Comparison of ENCODE assay signal across 8 mouse cellular contexts in the genomic region with DNA sequence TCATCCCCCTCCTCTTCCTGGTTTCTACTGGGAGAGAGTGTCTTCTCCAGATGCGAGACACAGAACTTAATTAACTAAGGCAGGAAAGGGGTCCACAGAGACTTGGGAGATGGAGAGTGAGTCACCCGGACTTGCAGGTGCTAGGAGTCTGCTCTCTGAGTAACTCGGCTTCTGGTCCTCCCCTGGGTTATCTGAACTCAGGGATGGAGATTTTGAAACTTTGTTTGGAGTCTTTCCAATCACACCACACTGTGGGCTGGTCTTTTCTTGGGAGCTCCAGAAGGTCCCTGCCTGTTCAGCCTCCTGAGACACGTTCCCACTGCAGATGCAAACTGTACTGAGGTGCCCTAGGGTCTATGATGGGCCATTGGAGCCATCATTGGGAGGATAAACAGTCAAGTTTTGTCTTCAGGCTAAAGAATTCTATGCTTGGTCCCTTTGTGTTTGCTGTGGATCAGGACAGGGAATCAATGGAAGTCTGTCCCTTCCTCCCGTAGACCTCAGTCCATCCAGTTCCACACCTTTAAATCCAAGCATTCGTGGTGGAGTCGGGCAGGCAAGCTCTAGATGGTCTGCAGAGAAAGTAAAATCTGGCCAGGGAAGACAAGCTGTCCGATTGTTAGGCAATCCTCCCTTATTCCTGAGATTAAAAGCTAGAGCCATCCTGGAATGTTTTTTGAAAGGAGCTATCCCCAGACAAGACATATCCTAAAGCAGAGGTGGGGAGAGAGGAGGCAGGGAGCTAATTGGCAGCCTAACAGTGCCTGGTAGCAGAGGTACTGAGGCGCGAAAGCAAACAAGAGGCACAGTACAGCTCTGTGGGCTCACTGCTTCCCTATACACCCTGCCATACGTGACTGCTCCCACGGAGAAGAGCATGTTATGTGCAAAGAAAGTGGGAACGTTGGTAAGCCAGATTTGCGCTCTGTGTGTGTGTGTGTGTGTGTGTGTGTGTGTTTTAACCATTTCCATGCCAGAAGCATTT. TPM values are rescaled to one million over a fixed set of nuclear protein-coding genes. Genes with fewer than 3 reads are reported as not detected.
A peak's percentile ranks its signal among the peaks of the same experiment; 100 is the strongest.
DNase-seq lines count a peak whose midpoint lies in the region; ATAC-seq and TF ChIP-seq lines count a peak whose summit lies in the region.

No protein-coding gene starts in this region.

- intact Hi-C loops in gastrocnemius, postnatal 36 days (cut with DNase I): no loop called here

- peak; percentile 14 to 61 for DNase-seq in left cerebral cortex, adult 18-20 months (ENCODE audit: low spot score in 2 of 2)
- no peak for DNase-seq in left cerebral cortex, adult 11 months (ENCODE audit: low spot score)
- DNase-seq in embryonic facial prominence, embryonic 14.5 days (ENCODE audit: low spot score): no peak
- DNase-seq in liver, postnatal 0 days: no peak
- no peak for DNase-seq in stomach, postnatal 0 days (ENCODE audit: low spot score)
- no peak for DNase-seq in ovary, postnatal 10 days (ENCODE audit: low spot score)
- no peak for DNase-seq in gastrocnemius, postnatal 36 days

- no peak overlapping the region for H3K27ac ChIP-seq in embryonic facial prominence, embryonic 14.5 days (replicated peaks; ENCODE audit: low read depth, low read length)
- no peak overlapping the region for H3K27ac ChIP-seq in hindbrain, embryonic 16.5 days (ENCODE audit: low read depth, low read length)
- H3K27ac ChIP-seq in liver, postnatal 0 days (ENCODE audit: low read depth): no peak overlapping the region
- H3K27ac ChIP-seq in stomach, postnatal 0 days (replicated peaks): no peak overlapping the region

- 0 out of 2 replicates have a peak, but pooled peaks cover 9% of the 10 kb centered on the region for H3K27me3 ChIP-seq in embryonic facial prominence, embryonic 14.5 days (replicated peaks; ENCODE audit: control insufficient read depth, insufficient read depth, low read length)
- peaks cover 7% of the 10 kb centered on the region for H3K27me3 ChIP-seq in hindbrain, embryonic 16.5 days (replicated peaks; ENCODE audit: control insufficient read depth, insufficient read depth, low read length)
- peaks cover 23% of the 10 kb centered on the region for H3K27me3 ChIP-seq in liver, postnatal 0 days (ENCODE audit: insufficient read depth, low read length)
- no peaks in the 10 kb centered on the region for H3K27me3 ChIP-seq in stomach, postnatal 0 days (ENCODE audit: control insufficient read depth, insufficient read depth, low read length)

- H3K4me3 ChIP-seq in embryonic facial prominence, embryonic 14.5 days (ENCODE audit: low read depth, low read length): peak overlapping the region; percentile 69
- H3K4me3 ChIP-seq in hindbrain, embryonic 16.5 days (ENCODE audit: low read length): peak overlapping the region; percentile 60
- H3K4me3 ChIP-seq in liver, postnatal 0 days (ENCODE audit: low read depth, low read length): peak overlapping the region; percentile 52
- H3K4me3 ChIP-seq in stomach, postnatal 0 days (ENCODE audit: low read depth, low read length): peak overlapping the region; percentile 57

- 16% methylated on average over 13 of the region's 14 CpGs for WGBS in embryonic facial prominence, embryonic 14.5 days
- 12% methylated on average over 14 of the region's 14 CpGs for WGBS in hindbrain, embryonic 16.5 days
- WGBS in liver, postnatal 0 days (ENCODE audit: insufficient replicate concordance): 25% methylated on average over 14 of the region's 14 CpGs
- 27% methylated on average over 14 of the region's 14 CpGs for WGBS in stomach, postnatal 0 days

- peak overlapping the region; percentile 97 for H3K4me2 ChIP-seq in embryonic facial prominence, embryonic 14.5 days (ENCODE audit: low read depth, low read length)
- peak overlapping the region; percentile 81 for H3K4me2 ChIP-seq in hindbrain, embryonic 16.5 days (ENCODE audit: low read length)
- H3K4me2 ChIP-seq in liver, postnatal 0 days (ENCODE audit: low read depth, low read length): peak overlapping the region; percentile 79
- H3K4me2 ChIP-seq in stomach, postnatal 0 days (replicated peaks; ENCODE audit: low read depth): peak overlapping the region; percentile 95

- no peak for TF ChIP-seq CTCF in liver, postnatal 0 days (IDR thresholded peaks at IDR 0.05; ENCODE audit: low read depth)
- no peak for TF ChIP-seq CTCF in stomach, postnatal 0 days (IDR thresholded peaks at IDR 0.05; ENCODE audit: low read depth)

- no peak for TF ChIP-seq EP300 in liver, postnatal 0 days (IDR thresholded peaks at IDR 0.05; ENCODE audit: low read depth)
- TF ChIP-seq EP300 in stomach, postnatal 0 days (optimal IDR thresholded peaks at IDR 0.05): no peak

- 0 out of 2 replicates have a peak, but pooled peaks cover 10% of the 10 kb centered on the region for H3K4me1 ChIP-seq in embryonic facial prominence, embryonic 14.5 days (ENCODE audit: control insufficient read depth, insufficient read depth, low read length)
- H3K4me1 ChIP-seq in hindbrain, embryonic 16.5 days (ENCODE audit: control insufficient read depth, insufficient read depth, low read depth, low read length): peaks cover 12% of the 10 kb centered on the region
- H3K4me1 ChIP-seq in liver, postnatal 0 days (ENCODE audit: insufficient read depth): 0 out of 2 replicates have a peak, but pooled peaks cover 6% of the 10 kb centered on the region
- H3K4me1 ChIP-seq in stomach, postnatal 0 days (replicated peaks; ENCODE audit: control insufficient read depth, insufficient read depth): 0 out of 2 replicates have a peak, but pooled peaks cover 2% of the 10 kb centered on the region

- peak overlapping the region; percentile 71 for H3K9ac ChIP-seq in embryonic facial prominence, embryonic 14.5 days (ENCODE audit: low read depth, low read length)
- peak overlapping the region; percentile 77 for H3K9ac ChIP-seq in hindbrain, embryonic 16.5 days (ENCODE audit: low read depth, low read length)
- H3K9ac ChIP-seq in liver, postnatal 0 days (replicated peaks): no peak overlapping the region; the same call in 1 of the 2 replicates
- H3K9ac ChIP-seq in stomach, postnatal 0 days (ENCODE audit: low read length): no peak overlapping the region; the same call in none of the 2 replicates

- no peaks in the 10 kb centered on the region for H3K36me3 ChIP-seq in embryonic facial prominence, embryonic 14.5 days (ENCODE audit: control insufficient read depth, insufficient read depth, low read length)
- H3K36me3 ChIP-seq in hindbrain, embryonic 16.5 days (ENCODE audit: control insufficient read depth, insufficient read depth, low read length): no peaks in the 10 kb centered on the region
- no peaks in the 10 kb centered on the region for H3K36me3 ChIP-seq in liver, postnatal 0 days (replicated peaks; ENCODE audit: insufficient read depth, low read length)
- H3K36me3 ChIP-seq in stomach, postnatal 0 days (ENCODE audit: control insufficient read depth, insufficient read depth, low read length): no peaks in the 10 kb centered on the region

- H3K9me3 ChIP-seq in embryonic facial prominence, embryonic 14.5 days (ENCODE audit: control insufficient read depth, low read length): no peaks in the 10 kb centered on the region
- no peaks in the 10 kb centered on the region for H3K9me3 ChIP-seq in hindbrain, embryonic 16.5 days (ENCODE audit: control insufficient read depth, low read length)
- H3K9me3 ChIP-seq in liver, postnatal 0 days (ENCODE audit: low read length): peaks cover 10% of the 10 kb centered on the region; the same call in 1 of the 2 replicates
- H3K9me3 ChIP-seq in stomach, postnatal 0 days (ENCODE audit: control insufficient read depth, low read length): no peaks in the 10 kb centered on the region

- peak; percentile 60 for ATAC-seq in embryonic facial prominence, embryonic 14.5 days (ENCODE audit: low read depth)
- ATAC-seq in hindbrain, embryonic 16.5 days: peak; percentile 64
- no peak for ATAC-seq in liver, postnatal 0 days
- ATAC-seq in stomach, postnatal 0 days (ENCODE audit: low FRiP score, low TSS enrichment): no peak

RNA-seq across cellular contexts. Expression of a gene that starts 1.2 kb away (rescaled TPM):
- 1 to 10 TPM; 6.7 to 7.2 TPM for total RNA-seq in left cerebral cortex, adult 18-20 months (2021)
- 5.5 and 6.6 TPM in 2 replicates for polyA plus RNA-seq in embryonic facial prominence, embryonic 14.5 days (2014; fragmentation: Nextera tagmentation; extraction: Ambion mirVana)
- 4.2 and 4.4 TPM in 2 replicates for polyA plus RNA-seq in hindbrain, embryonic 16.5 days (2015; fragmentation: Nextera tagmentation; extraction: Ambion mirVana)
- polyA plus RNA-seq in liver, postnatal 0 days (2015; fragmentation: Nextera tagmentation; extraction: Ambion mirVana): 0.21 and 0.38 TPM in 2 replicates
- polyA plus RNA-seq in stomach, postnatal 0 days (2015; fragmentation: Nextera tagmentation; extraction: Ambion mirVana): 0.47 and 0.50 TPM in 2 replicates
- total RNA-seq in gastrocnemius, postnatal 36 days (2021): 1 to 10 TPM; 2.0 to 2.2 TPM

RNA-seq across cellular contexts. Expression of a gene that starts 14.4 kb away (rescaled TPM):
- 10 to 100 TPM; 33.1 to 36.2 TPM for total RNA-seq in left cerebral cortex, adult 18-20 months (2021)
- 71.0 and 84.1 TPM in 2 replicates for polyA plus RNA-seq in embryonic facial prominence, embryonic 14.5 days (2014; fragmentation: Nextera tagmentation; extraction: Ambion mirVana)
- 40.7 and 45.8 TPM in 2 replicates for polyA plus RNA-seq in hindbrain, embryonic 16.5 days (2015; fragmentation: Nextera tagmentation; extraction: Ambion mirVana)
- polyA plus RNA-seq in liver, postnatal 0 days (2015; fragmentation: Nextera tagmentation; extraction: Ambion mirVana): 15.5 and 17.1 TPM in 2 replicates
- 26.4 and 27.6 TPM in 2 replicates for polyA plus RNA-seq in stomach, postnatal 0 days (2015; fragmentation: Nextera tagmentation; extraction: Ambion mirVana)
- total RNA-seq in gastrocnemius, postnatal 36 days (2021): 10 to 100 TPM; 11.9 to 13.7 TPM

Comparison
In these comparisons a context has a peak if more than half of its experiments do, and no peak if none do; other contexts are left out.
1. DNase-seq: peak in left cerebral cortex, adult 18-20 months (2 of 2); none in left cerebral cortex, adult 11 months (single experiment), embryonic facial prominence, embryonic 14.5 days (single experiment), liver, postnatal 0 days (single experiment), stomach, postnatal 0 days (single experiment), ovary, postnatal 10 days (single experiment) and gastrocnemius, postnatal 36 days (0 of 2).
2. ATAC-seq: peak in embryonic facial prominence, embryonic 14.5 days (single experiment) and hindbrain, embryonic 16.5 days (single experiment); none in liver, postnatal 0 days (single experiment) and stomach, postnatal 0 days (single experiment).
3. H3K9ac ChIP-seq: peak in embryonic facial prominence, embryonic 14.5 days (single experiment) and hindbrain, embryonic 16.5 days (single experiment); none in liver, postnatal 0 days (single experiment) and stomach, postnatal 0 days (single experiment).
4. Peak in every context shown above with its lines, with median percentiles within 50 percentile points of each other: H3K4me2 ChIP-seq and H3K4me3 ChIP-seq.